Mouse (Mus musculus): ENCODE results near the gene Asxl1. TPM values are rescaled to one million over a fixed set of nuclear protein-coding genes. Genes with fewer than 3 reads are reported as not detected.
"Not testable (repeated sequence)": the region's sequence is repeated elsewhere in the genome, so short reads cannot be mapped to it uniquely, and the experiment has no call there.

Gene Asxl1
- polyA plus RNA-seq, 2 experiments = 19.4 to 28.5 TPM

- Histone ChIP-seq H3K4me3 (replicated peaks; ENCODE audit: low read length) (no peak overlapping the region), H3K36me3 (ENCODE audit: control insufficient read depth, insufficient read depth, low read length) (peaks cover 33% of the 10 kb centered on the region), H3K9me3 (ENCODE audit: control insufficient read depth, low read length) (no peaks in the 10 kb centered on the region), H3K4me1 (ENCODE audit: control insufficient read depth, insufficient read depth, low read length) (peaks cover 20% of the 10 kb centered on the region), H3K27ac (replicated peaks; ENCODE audit: low read depth, low read length) (no peak overlapping the region), H3K9ac (ENCODE audit: low read depth, low read length, severe bottlenecking) (no peak overlapping the region), H3K27me3 (ENCODE audit: control insufficient read depth, insufficient read depth, low read length) (no peaks in the 10 kb centered on the region), H3K4me2 (replicated peaks; ENCODE audit: low read depth, low read length, severe bottlenecking) (no peak overlapping the region)
- ATAC-seq (ENCODE audit: low FRiP score, low read depth) = no peak
- DNase-seq (ENCODE audit: low spot score) = no peak
- 44% methylated on average over 6 of the region's 6 CpGs for WGBS
- no peak for TF ChIP-seq POLR2A (IDR thresholded peaks at IDR 0.05; ENCODE audit: borderline replicate concordance, extremely low read depth, insufficient read depth, insufficient read length)
Observed at GRCm38 (mm10) chr2:153350552-153351181, 5.0 kb downstream of the Asxl1 start.

GRCm38 (mm10) chr2:153354648-153355047 lies 9.0 kb downstream of the Asxl1 start:
- Histone ChIP-seq H3K4me1 (ENCODE audit: control insufficient read depth, insufficient read depth, low read length) (peaks cover 8% of the 10 kb centered on the region; the same call in 1 of the 2 replicates), H3K9ac (ENCODE audit: low read depth, low read length, severe bottlenecking) (no peak overlapping the region), H3K27ac (replicated peaks; ENCODE audit: low read depth, low read length) (no peak overlapping the region), H3K4me2 (replicated peaks; ENCODE audit: low read depth, low read length, severe bottlenecking) (no peak overlapping the region), H3K4me3 (replicated peaks; ENCODE audit: low read length) (no peak overlapping the region), H3K9me3 (ENCODE audit: control insufficient read depth, low read length) (no peaks in the 10 kb centered on the region), H3K36me3 (ENCODE audit: control insufficient read depth, insufficient read depth, low read length) (peaks cover 71% of the 10 kb centered on the region), H3K27me3 (ENCODE audit: control insufficient read depth, insufficient read depth, low read length) (no peaks in the 10 kb centered on the region)
- no peak for DNase-seq (ENCODE audit: low spot score)
- no peak for ATAC-seq (ENCODE audit: low FRiP score, low read depth)
- no peak for TF ChIP-seq POLR2A (IDR thresholded peaks at IDR 0.05; ENCODE audit: borderline replicate concordance, extremely low read depth, insufficient read depth, insufficient read length)
- 81% methylated on average over 2 of the region's 2 CpGs for WGBS

GRCm38 (mm10) chr2:153356784-153357183 lies 11.2 kb downstream of the Asxl1 start:
- Histone ChIP-seq H3K4me1 (ENCODE audit: control insufficient read depth, insufficient read depth, low read length) (no peaks in the 10 kb centered on the region), H3K9me3 (ENCODE audit: control insufficient read depth, low read length) (no peaks in the 10 kb centered on the region), H3K9ac (ENCODE audit: low read depth, low read length, severe bottlenecking) (no peak overlapping the region), H3K36me3 (ENCODE audit: control insufficient read depth, insufficient read depth, low read length) (peaks cover 86% of the 10 kb centered on the region), H3K27me3 (ENCODE audit: control insufficient read depth, insufficient read depth, low read length) (no peaks in the 10 kb centered on the region), H3K27ac (replicated peaks; ENCODE audit: low read depth, low read length) (no peak overlapping the region), H3K4me2 (replicated peaks; ENCODE audit: low read depth, low read length, severe bottlenecking) (no peak overlapping the region), H3K4me3 (replicated peaks; ENCODE audit: low read length) (no peak overlapping the region)
- ATAC-seq (ENCODE audit: low FRiP score, low read depth) (no peak), DNase-seq (ENCODE audit: low spot score) (no peak)
- no peak for TF ChIP-seq POLR2A (IDR thresholded peaks at IDR 0.05; ENCODE audit: borderline replicate concordance, extremely low read depth, insufficient read depth, insufficient read length)
- 94% methylated on average over 4 of the region's 4 CpGs for WGBS

- no peak overlapping the region for H3K9ac ChIP-seq (ENCODE audit: low read depth, low read length, severe bottlenecking)
- WGBS = 90% methylated on average over 1 of the region's 1 CpGs
- no peak for TF ChIP-seq POLR2A (IDR thresholded peaks at IDR 0.05; ENCODE audit: borderline replicate concordance, extremely low read depth, insufficient read depth, insufficient read length)
- H3K36me3 ChIP-seq (ENCODE audit: control insufficient read depth, insufficient read depth, low read length) = peaks cover 79% of the 10 kb centered on the region
- no peaks in the 10 kb centered on the region for H3K4me1 ChIP-seq (ENCODE audit: control insufficient read depth, insufficient read depth, low read length)
- H3K4me3 ChIP-seq (replicated peaks; ENCODE audit: low read length) = no peak overlapping the region
- H3K4me2 ChIP-seq (replicated peaks; ENCODE audit: low read depth, low read length, severe bottlenecking) = no peak overlapping the region
- H3K9me3 ChIP-seq (ENCODE audit: control insufficient read depth, low read length) = no peaks in the 10 kb centered on the region
- no peak for DNase-seq (ENCODE audit: low spot score)
- ATAC-seq (ENCODE audit: low FRiP score, low read depth) = no peak
- H3K27ac ChIP-seq (replicated peaks; ENCODE audit: low read depth, low read length) = no peak overlapping the region
- no peaks in the 10 kb centered on the region for H3K27me3 ChIP-seq (ENCODE audit: control insufficient read depth, insufficient read depth, low read length)
Observed at GRCm38 (mm10) chr2:153361101-153361710, 15.6 kb downstream of the Asxl1 start.

- not testable (repeated sequence) for DNase-seq (ENCODE audit: low spot score); ATAC-seq (ENCODE audit: low FRiP score, low read depth); H3K4me3 ChIP-seq (replicated peaks; ENCODE audit: low read length); H3K4me2 ChIP-seq (replicated peaks; ENCODE audit: low read depth, low read length, severe bottlenecking); H3K4me1 ChIP-seq (ENCODE audit: control insufficient read depth, insufficient read depth, low read length); H3K9me3 ChIP-seq (ENCODE audit: control insufficient read depth, low read length); H3K27ac ChIP-seq (replicated peaks; ENCODE audit: low read depth, low read length); H3K27me3 ChIP-seq (ENCODE audit: control insufficient read depth, insufficient read depth, low read length); H3K9ac ChIP-seq (ENCODE audit: low read depth, low read length, severe bottlenecking)
- 91% methylated on average over 14 of the region's 14 CpGs for WGBS
- H3K36me3 ChIP-seq (ENCODE audit: control insufficient read depth, insufficient read depth, low read length) = peaks cover 78% of the 10 kb centered on the region
Observed at GRCm38 (mm10) chr2:153364531-153364930, 18.9 kb downstream of the Asxl1 start.
